Mouse (Mus musculus): ENCODE measurements around the gene Tifab.

- no peak for TF ChIP-seq POLR2A (IDR thresholded peaks at IDR 0.05; ENCODE audit: control insufficient read depth, low read depth, low read length)
- TF ChIP-seq CTCF (IDR thresholded peaks at IDR 0.05; ENCODE audit: control insufficient read depth, insufficient read depth, insufficient replicate concordance, low read depth, low read length): peak; percentile 53; the same call in 1 of the 2 replicates
Observed at GRCm38 (mm10) chr13:56151404-56152226, 27.1 kb downstream of the Tifab start.
